Mouse (Mus musculus): ENCODE measurements at regions not wholly inside any gene's neighbourhood (a gene's known extent, or its start where the extent isn't known, plus 50 kb on each side); places are given as distances from the start of the nearest gene placed in this dataset.

DNA sequence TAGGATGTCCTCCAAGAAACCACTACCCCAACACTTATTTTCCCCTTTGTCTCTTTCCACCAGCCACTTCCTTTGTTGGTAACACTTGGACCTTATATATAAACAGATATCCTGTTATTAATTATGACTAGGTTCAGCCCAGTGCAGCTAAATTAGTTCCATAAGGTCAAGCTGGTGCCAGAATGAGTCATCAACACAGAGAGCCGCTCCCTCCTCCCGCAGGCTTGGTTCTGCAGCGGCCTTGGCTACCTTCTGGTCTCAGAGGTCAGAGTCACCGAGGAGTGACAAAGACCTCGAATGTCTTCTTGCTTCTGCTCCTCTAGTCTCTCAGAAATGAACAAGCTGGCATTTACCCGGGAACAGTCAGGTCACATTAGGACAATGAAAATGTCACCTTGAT lies 106.5 kb upstream of the Plcz1 start:
- no peak for TF ChIP-seq CTCF (IDR thresholded peaks at IDR 0.05; ENCODE audit: low read depth)
- H3K4me1 ChIP-seq (ENCODE audit: insufficient read depth): no peaks in the 10 kb centered on the region
- H3K36me3 ChIP-seq (ENCODE audit: insufficient read depth): no peaks in the 10 kb centered on the region
- DNase-seq (no peak), ATAC-seq (no peak)
- no peak overlapping the region for H3K9ac ChIP-seq
- no peaks in the 10 kb centered on the region for H3K9me3 ChIP-seq (ENCODE audit: low read length)
- no peak overlapping the region for H3K27ac ChIP-seq (ENCODE audit: low read depth, low read length)
- no peak overlapping the region for H3K4me2 ChIP-seq (ENCODE audit: low read depth)
- 81% methylated on average over 6 of the region's 6 CpGs for WGBS
- H3K27me3 ChIP-seq (ENCODE audit: insufficient read depth, low read length): no peaks in the 10 kb centered on the region
- H3K4me3 ChIP-seq (ENCODE audit: low read depth, low read length): no peak overlapping the region

DNA sequence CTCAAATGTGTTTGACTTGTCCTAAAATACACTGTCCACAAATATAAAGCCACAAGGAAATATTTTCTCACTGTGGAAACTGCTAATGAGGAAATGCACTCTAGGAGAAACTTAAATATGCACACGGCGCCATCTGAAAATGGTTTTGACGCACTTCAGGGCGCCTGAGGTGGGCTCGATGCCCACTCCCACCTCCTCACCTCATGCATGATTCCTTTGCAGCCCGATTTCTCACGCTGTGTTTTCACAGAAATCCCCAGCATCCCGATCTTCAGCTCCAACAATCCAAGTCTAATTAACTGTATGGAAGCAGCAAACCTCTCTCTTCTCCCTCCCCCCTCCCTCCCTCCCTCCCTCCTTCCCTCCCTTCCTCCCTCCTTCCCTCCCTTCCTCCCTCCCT lies 92.5 kb upstream of the Plcz1 start:
- H3K9me3 ChIP-seq (ENCODE audit: low read length): no peaks in the 10 kb centered on the region
- H3K27me3 ChIP-seq (ENCODE audit: insufficient read depth, low read length): no peaks in the 10 kb centered on the region
- H3K4me1 ChIP-seq (ENCODE audit: insufficient read depth): no peaks in the 10 kb centered on the region
- ATAC-seq: no peak
- no peak for DNase-seq
- H3K4me3 ChIP-seq (ENCODE audit: low read depth, low read length): no peak overlapping the region
- no peaks in the 10 kb centered on the region for H3K36me3 ChIP-seq (ENCODE audit: insufficient read depth)
- H3K4me2 ChIP-seq (ENCODE audit: low read depth): no peak overlapping the region
- 70% methylated on average over 8 of the region's 8 CpGs for WGBS
- TF ChIP-seq CTCF (IDR thresholded peaks at IDR 0.05; ENCODE audit: low read depth): no peak
- no peak overlapping the region for H3K27ac ChIP-seq (ENCODE audit: low read depth, low read length)
- no peak overlapping the region for H3K9ac ChIP-seq

DNA sequence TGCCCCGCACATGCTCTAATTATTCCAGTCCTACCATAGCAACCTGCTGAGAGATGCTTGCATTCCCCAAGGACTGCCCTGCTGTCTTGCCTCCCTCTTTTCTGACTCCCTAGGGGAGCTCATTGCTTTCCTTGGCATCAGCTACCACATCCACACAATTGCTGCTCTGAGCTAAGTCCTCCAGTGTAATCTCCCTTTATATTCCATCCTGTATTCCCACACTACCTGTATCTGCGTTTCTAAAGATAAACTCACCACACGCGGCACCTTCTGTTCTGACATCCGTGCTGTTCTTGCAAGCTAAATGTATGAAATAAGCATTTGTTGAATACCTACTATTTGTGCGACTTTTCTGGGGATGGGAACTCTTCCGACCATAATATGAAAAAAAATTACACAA lies 85.4 kb upstream of the Plcz1 start:
- H3K9me3 ChIP-seq (ENCODE audit: low read length): no peaks in the 10 kb centered on the region
- H3K9ac ChIP-seq: no peak overlapping the region
- no peak for DNase-seq
- ATAC-seq: no peak
- no peak overlapping the region for H3K4me3 ChIP-seq (ENCODE audit: low read depth, low read length)
- no peaks in the 10 kb centered on the region for H3K36me3 ChIP-seq (ENCODE audit: insufficient read depth)
- H3K4me2 ChIP-seq (ENCODE audit: low read depth): no peak overlapping the region
- H3K27ac ChIP-seq (ENCODE audit: low read depth, low read length): no peak overlapping the region
- H3K4me1 ChIP-seq (ENCODE audit: insufficient read depth): no peaks in the 10 kb centered on the region
- WGBS: 89% methylated on average over 7 of the region's 7 CpGs
- H3K27me3 ChIP-seq (ENCODE audit: insufficient read depth, low read length): no peaks in the 10 kb centered on the region
- TF ChIP-seq CTCF (IDR thresholded peaks at IDR 0.05; ENCODE audit: low read depth): no peak

DNA sequence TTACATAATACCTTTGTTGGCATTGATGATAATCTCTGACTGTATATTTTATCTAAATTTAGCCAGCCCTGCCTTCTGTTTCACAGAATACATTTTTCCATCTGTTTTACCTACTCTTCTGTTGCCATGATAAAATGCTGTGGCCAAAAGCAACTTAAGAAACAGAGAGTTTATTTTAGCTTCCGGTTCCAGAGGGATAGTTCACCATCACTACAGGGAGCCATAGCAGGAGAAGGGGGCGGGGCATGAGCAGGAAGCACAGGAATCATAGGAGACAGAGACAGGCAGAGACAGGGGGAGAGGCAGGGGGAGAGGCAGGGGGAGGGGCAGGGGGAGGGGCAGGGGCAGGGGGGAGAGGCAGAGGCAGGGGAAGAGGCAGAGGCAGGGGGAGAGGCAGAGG lies 72.8 kb upstream of the Plcz1 start:
- H3K4me1 ChIP-seq (ENCODE audit: insufficient read depth): no peaks in the 10 kb centered on the region
- ATAC-seq (no peak), DNase-seq (no peak)
- no peak overlapping the region for H3K4me2 ChIP-seq (ENCODE audit: low read depth)
- no peak overlapping the region for H3K4me3 ChIP-seq (ENCODE audit: low read depth, low read length)
- 84% methylated on average over 2 of the region's 2 CpGs for WGBS
- no peaks in the 10 kb centered on the region for H3K36me3 ChIP-seq (ENCODE audit: insufficient read depth)
- H3K9ac ChIP-seq: no peak overlapping the region
- TF ChIP-seq CTCF (IDR thresholded peaks at IDR 0.05; ENCODE audit: low read depth): no peak
- no peaks in the 10 kb centered on the region for H3K9me3 ChIP-seq (ENCODE audit: low read length)
- H3K27ac ChIP-seq (ENCODE audit: low read depth, low read length): no peak overlapping the region
- no peaks in the 10 kb centered on the region for H3K27me3 ChIP-seq (ENCODE audit: insufficient read depth, low read length)

DNA sequence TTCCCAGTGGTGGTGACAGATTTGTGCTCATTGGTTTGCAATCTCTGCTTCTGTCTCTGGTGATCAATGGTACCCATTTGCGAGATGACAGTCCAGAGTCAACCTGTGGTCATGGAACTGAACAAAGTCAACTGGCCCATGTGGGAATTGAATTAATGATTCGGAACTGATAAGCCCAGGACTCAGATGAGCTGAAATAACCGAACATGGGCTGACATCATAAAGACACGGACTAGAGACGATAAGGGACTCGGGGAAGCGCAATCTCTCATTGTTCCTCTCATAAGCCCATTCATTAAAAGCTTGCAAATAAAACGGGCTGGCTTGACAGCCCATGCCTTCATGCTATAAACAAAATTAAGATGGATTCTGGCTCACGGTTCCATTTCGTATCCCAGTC lies 70.8 kb upstream of the Plcz1 start:
- H3K4me2 ChIP-seq (ENCODE audit: low read depth): no peak overlapping the region
- DNase-seq (no peak), ATAC-seq (no peak)
- no peak for TF ChIP-seq CTCF (IDR thresholded peaks at IDR 0.05; ENCODE audit: low read depth)
- no peak overlapping the region for H3K9ac ChIP-seq
- no peaks in the 10 kb centered on the region for H3K36me3 ChIP-seq (ENCODE audit: insufficient read depth)
- H3K9me3 ChIP-seq (ENCODE audit: low read length): no peaks in the 10 kb centered on the region
- WGBS: 85% methylated on average over 10 of the region's 10 CpGs
- no peak overlapping the region for H3K27ac ChIP-seq (ENCODE audit: low read depth, low read length)
- H3K4me3 ChIP-seq (ENCODE audit: low read depth, low read length): no peak overlapping the region
- no peaks in the 10 kb centered on the region for H3K4me1 ChIP-seq (ENCODE audit: insufficient read depth)
- no peaks in the 10 kb centered on the region for H3K27me3 ChIP-seq (ENCODE audit: insufficient read depth, low read length)

DNA sequence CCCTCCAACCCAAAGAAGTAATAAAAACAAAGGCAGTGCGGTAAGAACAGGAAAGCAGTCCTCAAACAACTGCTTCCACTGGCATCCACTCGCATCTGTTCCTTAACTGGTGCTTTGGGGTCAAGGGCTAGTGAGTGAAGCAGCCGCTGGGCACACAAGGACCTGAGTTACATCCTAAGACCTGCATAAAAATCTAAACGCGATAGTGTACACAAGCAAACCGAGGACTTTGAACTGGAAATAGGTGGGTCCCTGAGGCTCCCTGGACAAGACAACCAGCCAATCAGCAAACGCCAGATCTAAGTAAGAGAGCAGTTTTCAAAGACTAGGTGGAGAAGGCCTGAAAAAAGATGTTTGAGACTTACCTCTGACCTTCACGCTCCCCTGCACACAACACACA lies 66.8 kb upstream of the Plcz1 start:
- no peak for TF ChIP-seq CTCF (IDR thresholded peaks at IDR 0.05; ENCODE audit: low read depth)
- Histone ChIP-seq H3K4me3 (ENCODE audit: low read depth, low read length) (no peak overlapping the region), H3K9ac (no peak overlapping the region), H3K27ac (ENCODE audit: low read depth, low read length) (no peak overlapping the region), H3K4me2 (ENCODE audit: low read depth) (no peak overlapping the region), H3K9me3 (ENCODE audit: low read length) (no peaks in the 10 kb centered on the region), H3K27me3 (ENCODE audit: insufficient read depth, low read length) (no peaks in the 10 kb centered on the region), H3K36me3 (ENCODE audit: insufficient read depth) (no peaks in the 10 kb centered on the region), H3K4me1 (ENCODE audit: insufficient read depth) (no peaks in the 10 kb centered on the region)
- WGBS: 77% methylated on average over 8 of the region's 8 CpGs
- ATAC-seq (no peak), DNase-seq (no peak)

DNA sequence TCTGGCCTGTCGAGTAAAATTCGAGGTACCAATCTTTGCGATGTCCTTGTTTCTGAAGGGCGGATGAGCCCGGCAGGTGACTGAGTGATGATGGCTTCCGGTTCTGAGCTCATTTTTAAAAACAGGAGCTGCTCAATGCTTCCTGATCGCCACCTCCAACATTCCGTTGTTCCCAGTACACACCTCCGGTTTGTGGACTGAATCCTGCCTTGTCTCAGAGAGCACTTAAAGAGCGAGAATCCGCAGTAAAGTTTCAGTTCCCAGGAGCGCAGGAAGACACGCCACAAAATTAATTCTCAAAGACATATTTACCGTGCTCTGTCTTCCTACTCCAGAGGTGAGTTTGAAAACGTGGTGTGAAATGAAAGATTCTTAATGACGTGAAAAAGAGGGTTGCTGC lies 66.4 kb upstream of the Plcz1 start:
- TF ChIP-seq CTCF (IDR thresholded peaks at IDR 0.05; ENCODE audit: low read depth): no peak
- H3K27me3 ChIP-seq (ENCODE audit: insufficient read depth, low read length): no peaks in the 10 kb centered on the region
- H3K4me3 ChIP-seq (ENCODE audit: low read depth, low read length): no peak overlapping the region
- H3K9me3 ChIP-seq (ENCODE audit: low read length): no peaks in the 10 kb centered on the region
- H3K4me2 ChIP-seq (ENCODE audit: low read depth): no peak overlapping the region
- H3K9ac ChIP-seq: no peak overlapping the region
- 80% methylated on average over 16 of the region's 16 CpGs for WGBS
- ATAC-seq (no peak), DNase-seq (no peak)
- H3K27ac ChIP-seq (ENCODE audit: low read depth, low read length): no peak overlapping the region
- H3K36me3 ChIP-seq (ENCODE audit: insufficient read depth): no peaks in the 10 kb centered on the region
- H3K4me1 ChIP-seq (ENCODE audit: insufficient read depth): no peaks in the 10 kb centered on the region

DNA sequence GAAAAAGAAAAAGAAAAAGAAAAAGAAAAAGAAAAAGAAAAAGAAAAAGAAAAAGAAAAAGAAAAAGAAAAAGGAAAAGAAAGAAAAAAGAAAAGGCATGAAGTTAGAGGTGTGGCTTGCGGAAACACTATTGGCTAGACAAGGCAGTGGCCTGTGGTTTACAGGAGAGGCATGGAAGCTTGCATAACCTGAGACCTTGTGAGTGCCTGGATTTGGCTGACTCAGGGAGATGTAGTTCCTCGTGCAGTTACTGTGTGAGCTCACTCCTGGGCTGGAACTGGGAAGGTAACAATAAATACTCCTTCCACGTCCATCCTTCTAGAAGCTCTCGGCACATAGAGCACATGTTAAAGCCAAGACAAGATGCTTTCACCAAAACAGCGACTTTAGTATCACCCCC lies 64.9 kb upstream of the Plcz1 start:
- ATAC-seq (no peak), DNase-seq (no peak)
- no peaks in the 10 kb centered on the region for H3K36me3 ChIP-seq (ENCODE audit: insufficient read depth)
- no peaks in the 10 kb centered on the region for H3K9me3 ChIP-seq (ENCODE audit: low read length)
- H3K27ac ChIP-seq (ENCODE audit: low read depth, low read length): no peak overlapping the region
- no peak overlapping the region for H3K9ac ChIP-seq
- H3K27me3 ChIP-seq (ENCODE audit: insufficient read depth, low read length): no peaks in the 10 kb centered on the region
- 93% methylated on average over 5 of the region's 5 CpGs for WGBS
- no peak overlapping the region for H3K4me3 ChIP-seq (ENCODE audit: low read depth, low read length)
- no peak overlapping the region for H3K4me2 ChIP-seq (ENCODE audit: low read depth)
- no peaks in the 10 kb centered on the region for H3K4me1 ChIP-seq (ENCODE audit: insufficient read depth)
- TF ChIP-seq CTCF (IDR thresholded peaks at IDR 0.05; ENCODE audit: low read depth): no peak
